Mouse (Mus musculus) spleen, adult 2 months (tissue): ENCODE measurements around the gene Slc26a8.

Experiments
- CTCF ChIP-seq: fragments of 200-500 bp; IDR thresholded peaks from 2 replicates; pipeline ENCODE4 v1.5.1; 2011; ENCODE audit warnings: mild to moderate bottlenecking, inconsistent platforms; ENCODE audit not compliant: insufficient read depth, insufficient read length, insufficient replicate concordance; ENCODE audit errors: extremely low read depth
- POLR2A ChIP-seq: fragments of 200-500 bp; IDR thresholded peaks from 2 replicates; pipeline ENCODE4 v1.6.1; 2011; ENCODE audit warnings: low read depth, low read length, inconsistent platforms

- TF ChIP-seq CTCF (no peak), POLR2A (no peak)
Measured at GRCm38 (mm10) chr17:28644112-28644511, 45.9 kb downstream of the Slc26a8 start.
